Mouse (Mus musculus) layer of hippocampus, adult 9-10 months (tissue): ENCODE measurements around the gene Hyal5.

Experiments used
- DNase-seq: peaks from one replicate; pipeline ENCODE4 v3.0.0; 2022; ENCODE audit warnings: low spot score

Hyal5 gene

GRCm38 (mm10) chr6:24857697-24858096 is at the start of gene Hyal5:
Hyal5 (plus strand) TSS chr6:24857997.
- no peak for DNase-seq

GRCm38 (mm10) chr6:24822070-24822469 is 35.7 kb upstream of the Hyal5 start:
- no peak for DNase-seq

DNA sequence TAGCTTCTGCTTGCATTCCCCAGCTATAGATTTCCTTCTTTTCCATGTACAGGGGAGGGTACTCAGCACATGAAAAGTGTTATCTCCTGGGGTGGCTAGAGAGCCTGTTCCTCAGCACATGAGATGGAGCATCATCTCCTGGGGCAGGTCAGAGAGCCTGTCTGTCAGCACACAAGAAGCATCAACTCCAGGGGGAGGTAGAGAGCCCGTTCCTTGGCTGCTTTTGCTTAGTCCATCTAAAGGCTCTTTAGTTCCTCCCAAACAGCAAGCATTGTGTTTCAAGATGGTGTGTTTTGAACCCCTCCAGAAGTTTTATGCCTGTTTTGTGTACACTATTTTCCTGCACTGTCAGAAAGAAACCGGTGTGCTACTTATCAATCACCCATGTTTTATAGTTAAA is 2.5 kb downstream of the Hyal5 start:
- DNase-seq = no peak

DNA sequence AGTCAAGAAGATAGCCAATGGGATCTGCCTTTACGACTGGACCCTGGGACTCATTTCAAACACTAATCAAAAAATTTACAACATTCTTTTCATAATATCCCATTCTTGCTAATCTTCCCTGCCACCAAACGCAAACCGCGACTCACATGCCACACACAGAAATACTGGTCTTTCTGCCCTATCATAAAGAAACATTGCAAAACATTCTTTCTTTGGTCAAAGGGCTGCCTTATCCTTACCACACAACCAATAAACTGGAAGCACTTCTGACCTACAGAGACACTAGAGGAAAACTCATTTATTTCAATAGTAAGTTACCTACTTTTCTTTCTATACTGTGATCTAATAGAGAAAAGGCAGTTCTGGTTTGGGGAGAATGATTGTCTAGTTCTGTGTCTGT is 5.9 kb downstream of the Hyal5 start:
- no peak for DNase-seq

DNA sequence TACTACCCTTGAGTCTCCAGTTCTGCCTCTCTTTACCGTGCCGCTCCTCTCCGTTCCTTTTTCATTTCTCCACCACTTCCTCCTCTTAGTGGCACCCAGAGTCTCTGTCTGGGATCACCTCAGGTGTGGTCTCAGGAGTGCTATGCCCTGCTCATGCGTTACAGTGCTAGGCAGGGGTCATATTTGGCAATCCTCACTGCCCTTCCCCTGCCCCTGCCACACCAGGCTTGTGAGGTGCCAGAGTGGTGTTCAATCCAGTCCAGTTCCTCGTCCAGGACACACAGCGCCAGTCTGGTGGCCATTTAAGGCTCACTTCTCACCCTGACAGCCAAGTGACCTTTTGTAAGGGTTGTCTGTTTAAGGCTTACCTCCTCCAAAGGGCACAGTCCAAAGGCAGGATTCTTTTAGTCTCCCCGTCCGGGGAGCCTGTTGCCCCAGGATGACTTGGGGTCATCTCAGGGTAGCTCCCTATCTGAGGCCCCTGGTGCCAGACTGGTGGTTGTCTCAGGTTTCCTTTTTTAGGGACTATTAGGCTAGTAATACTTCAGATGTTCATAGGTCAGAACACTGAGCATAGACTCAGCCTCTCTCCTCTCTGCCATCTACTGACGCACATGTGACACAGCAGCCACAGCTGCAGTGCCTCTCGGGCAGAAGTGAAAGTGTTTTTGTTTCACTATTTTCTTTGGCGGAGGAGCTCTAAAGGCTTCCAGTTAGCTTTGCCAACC is 36.5 kb downstream of the Hyal5 start:
- DNase-seq = peak; percentile 12

DNA sequence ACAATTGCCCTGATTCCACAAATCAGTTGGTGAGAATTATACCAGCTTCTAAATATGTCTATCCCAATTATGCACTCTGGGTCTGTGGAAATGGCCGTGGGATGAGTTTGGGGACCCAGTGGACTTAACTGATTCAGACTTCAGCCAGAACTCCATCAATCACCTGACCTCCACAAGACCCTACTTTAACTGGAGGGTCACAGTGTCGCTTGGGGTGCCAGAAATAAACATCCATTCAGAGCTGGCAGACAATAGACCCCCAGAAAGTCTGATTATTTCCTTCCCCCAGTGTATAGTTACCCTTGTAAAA is 37.0 kb downstream of the Hyal5 start:
- DNase-seq = no peak

GRCm38 (mm10) chr6:24905101-24905500 is 47.3 kb downstream of the Hyal5 start:
- no peak for DNase-seq

DNA sequence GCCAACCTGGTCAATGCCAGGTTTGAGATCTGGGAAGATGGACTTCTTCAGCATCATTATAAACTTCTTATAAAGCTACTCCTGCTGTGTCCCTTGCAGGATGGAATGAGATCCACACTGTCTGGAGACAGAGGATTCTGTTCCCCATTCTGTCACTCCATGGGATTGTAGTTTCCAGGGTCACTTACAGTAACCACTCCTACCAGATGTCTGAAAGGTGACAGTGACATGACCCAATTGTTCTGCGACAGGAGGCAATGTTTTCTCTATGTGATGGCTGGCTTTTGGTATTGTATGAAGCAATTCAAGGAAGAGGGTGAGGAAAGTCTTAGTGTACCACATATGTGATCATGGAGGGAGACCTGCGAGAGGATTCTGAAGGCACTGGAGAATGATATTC is 50.0 kb downstream of the Hyal5 start:
- no peak for DNase-seq

DNA sequence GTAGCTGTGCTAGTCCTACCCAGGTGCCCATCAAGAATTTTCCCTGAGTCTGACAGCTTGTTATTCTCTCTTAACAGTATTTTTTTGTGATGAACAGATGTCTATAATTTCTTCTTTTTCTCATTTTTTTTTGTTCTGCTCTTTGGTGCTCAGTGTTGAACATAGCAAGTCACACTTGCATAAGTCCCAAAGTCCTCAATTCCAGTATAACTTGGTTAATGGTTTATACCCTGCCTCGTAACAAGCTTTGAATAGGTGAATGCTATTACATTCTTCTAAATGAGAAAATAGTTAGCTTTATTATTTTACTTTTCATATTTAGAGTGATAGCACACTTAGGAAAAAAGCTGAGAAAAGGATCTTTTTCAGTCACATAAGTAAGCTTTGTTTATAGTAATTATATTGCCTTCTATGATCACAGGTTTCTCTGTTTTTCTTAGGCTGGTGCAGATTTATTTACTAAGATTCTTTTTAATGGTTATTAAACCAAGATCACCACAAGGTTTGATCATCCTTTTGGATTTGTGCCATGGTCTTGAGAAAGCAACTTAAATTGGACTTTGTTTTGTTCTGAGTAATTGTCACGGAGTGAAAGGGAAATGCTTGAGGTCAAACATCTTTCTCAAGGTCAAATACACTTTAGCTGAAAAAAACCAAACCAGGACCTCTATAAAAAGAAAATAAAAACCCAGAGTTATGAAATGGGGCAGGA is 52.4 kb downstream of the Hyal5 start:
- DNase-seq = no peak

DNA sequence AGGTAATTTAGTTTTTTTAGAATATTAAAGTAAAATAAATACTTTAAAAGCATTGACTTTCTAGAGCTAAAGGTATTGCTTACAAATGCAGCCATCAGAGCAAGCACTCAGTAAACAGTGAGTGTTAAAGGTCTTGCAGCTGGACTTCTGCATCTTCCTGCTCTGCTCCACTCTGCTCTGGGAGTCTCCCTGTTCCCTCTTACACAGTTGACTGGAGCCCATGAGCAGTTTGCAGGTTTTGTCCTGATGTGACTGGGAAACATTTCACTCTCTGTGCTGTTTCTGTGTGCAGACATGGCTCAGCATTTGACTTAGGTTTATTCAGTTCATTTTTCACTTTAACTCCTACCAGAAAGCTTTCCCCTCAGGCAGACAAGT is 52.9 kb downstream of the Hyal5 start:
- no peak for DNase-seq

GRCm38 (mm10) chr6:24913591-24913990 is 55.8 kb downstream of the Hyal5 start:
- DNase-seq = no peak

GRCm38 (mm10) chr6:24925076-24925785 is 67.4 kb downstream of the Hyal5 start:
- DNase-seq = no peak
